Mouse (Mus musculus) embryonic facial prominence, embryonic 11.5 days (tissue): ENCODE measurements around the gene Pth2r. TPM values are rescaled to one million over a fixed set of nuclear protein-coding genes. Genes with fewer than 3 reads are reported as not detected.
A peak's percentile ranks its signal among the peaks of the same experiment; 100 is the strongest.

Experiments
- ATAC-seq: fragments of 200-750 bp; cut with Nextera tagmentation; replicated peaks from 2 replicates; pipeline ENCODE4 v1.8.0; 2017; ENCODE audit warnings: low read depth; ENCODE audit not compliant: insufficient number of reproducible peaks, low FRiP score, low TSS enrichment
- DNase-seq: peaks from one replicate; pipeline ENCODE4 v3.0.0-alpha.2; 2015; ENCODE audit warnings: low spot score
- H3K27ac ChIP-seq: fragments of 300-500 bp; sonication (generic); replicated peaks from 2 replicates; pipeline ENCODE4 v1.5.1; 2014; ENCODE audit warnings: mild to moderate bottlenecking, low read depth, low read length, control low read depth
- H3K27me3 ChIP-seq: fragments of 300-500 bp; sonication (generic); 2 replicates; pipeline ENCODE4 v1.6.1; 2014; ENCODE audit warnings: mild to moderate bottlenecking, low read length, moderate library complexity, mixed read lengths; ENCODE audit not compliant: control insufficient read depth, insufficient read depth
- H3K36me3 ChIP-seq: fragments of 300-500 bp; sonication (generic); replicated peaks from 2 replicates; pipeline ENCODE4 v1.6.1; 2014; ENCODE audit warnings: low read depth, mild to moderate bottlenecking, low read length, moderate library complexity, mixed read lengths; ENCODE audit not compliant: control insufficient read depth, insufficient read depth
- H3K4me1 ChIP-seq: fragments of 300-500 bp; sonication (generic); 2 replicates; pipeline ENCODE4 v1.6.1; 2014; ENCODE audit warnings: low read length, mixed read lengths; ENCODE audit not compliant: control insufficient read depth, insufficient read depth
- H3K4me2 ChIP-seq: fragments of 300-500 bp; sonication (generic); 2 replicates; pipeline ENCODE4 v1.6.1; 2014; ENCODE audit warnings: low read depth, mild to moderate bottlenecking, control low read depth, low read length, moderate library complexity
- H3K4me3 ChIP-seq: fragments of 300-500 bp; sonication (generic); 2 replicates; pipeline ENCODE4 v1.5.1; 2014; ENCODE audit warnings: low read depth, low read length, control low read depth
- H3K9ac ChIP-seq: fragments of 300-500 bp; sonication (generic); replicated peaks from 2 replicates; pipeline ENCODE4 v1.6.1; 2014; ENCODE audit warnings: mild to moderate bottlenecking, control low read depth, low read length
- H3K9me3 ChIP-seq: fragments of 300-500 bp; sonication (generic); replicated peaks from 2 replicates; pipeline ENCODE4 v1.6.1; 2016; ENCODE audit warnings: mild to moderate bottlenecking, low read length, inconsistent platforms, mixed read lengths; ENCODE audit not compliant: control insufficient read depth
- WGBS: fragments of 180-500 bp; shearing (Covaris S2); extraction: QIAGEN DNeasy Blood & Tissue Kit; methylation state at CpG from one replicate; pipeline ENCODE4 v1.1.7; 2014; 5-methylcytosine and 5-hydroxymethylcytosine counted together
- polyA plus RNA-seq: library from polyadenylated mRNA; unstranded; fragments of >200 nt; fragmentation: Nextera tagmentation; extraction: Ambion mirVana; gene quantifications from 2 replicates; pipeline ENCODE4 v1.2.1, GENCODE M21; 2014

The Pth2r gene
- polyA plus RNA-seq, 1 experiment from 2014 or later, result not detected

DNA sequence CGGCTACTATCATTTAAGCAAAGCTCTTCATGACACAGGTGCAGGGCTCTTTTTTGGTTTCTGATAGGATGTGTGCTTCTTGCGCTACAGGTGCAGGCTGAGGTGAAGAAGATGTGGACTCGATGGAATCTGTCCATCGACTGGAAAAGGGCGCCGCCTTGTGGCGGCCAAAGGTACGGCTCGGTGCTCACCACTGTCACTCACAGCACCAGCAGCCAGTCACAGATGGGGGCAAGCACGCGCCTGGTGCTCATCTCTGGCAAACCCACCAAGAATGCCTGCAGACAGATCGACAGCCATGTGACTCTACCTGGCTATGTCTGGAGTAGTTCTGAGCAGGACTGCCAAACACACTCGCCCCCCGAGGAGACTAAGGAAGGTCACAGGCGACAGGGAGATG lies 106.5 kb downstream of the Pth2r start:
- Histone ChIP-seq H3K4me3 (no peak overlapping the region), H3K9me3 (no peaks in the 10 kb centered on the region), H3K36me3 (no peaks in the 10 kb centered on the region), H3K4me2 (no peak overlapping the region), H3K27me3 (no peaks in the 10 kb centered on the region), H3K9ac (no peak overlapping the region), H3K4me1 (no peaks in the 10 kb centered on the region), H3K27ac (no peak overlapping the region)
- ATAC-seq (no peak; the same call in 1 of the 2 replicates), DNase-seq (peak; percentile 59)
- WGBS, result 34% methylated on average over 15 of the region's 15 CpGs

GRCm38 (mm10) chr1:65389621-65390020 lies 107.8 kb downstream of the Pth2r start:
- ATAC-seq, result no peak
- 96% methylated on average over 15 of the region's 15 CpGs for WGBS
- H3K36me3 ChIP-seq, result no peaks in the 10 kb centered on the region
- no peak overlapping the region for H3K9ac ChIP-seq
- no peaks in the 10 kb centered on the region for H3K9me3 ChIP-seq
- no peak overlapping the region for H3K4me2 ChIP-seq
- no peak for DNase-seq
- no peak overlapping the region for H3K4me3 ChIP-seq
- no peak overlapping the region for H3K27ac ChIP-seq
- H3K4me1 ChIP-seq, result no peaks in the 10 kb centered on the region
- H3K27me3 ChIP-seq, result no peaks in the 10 kb centered on the region

DNA sequence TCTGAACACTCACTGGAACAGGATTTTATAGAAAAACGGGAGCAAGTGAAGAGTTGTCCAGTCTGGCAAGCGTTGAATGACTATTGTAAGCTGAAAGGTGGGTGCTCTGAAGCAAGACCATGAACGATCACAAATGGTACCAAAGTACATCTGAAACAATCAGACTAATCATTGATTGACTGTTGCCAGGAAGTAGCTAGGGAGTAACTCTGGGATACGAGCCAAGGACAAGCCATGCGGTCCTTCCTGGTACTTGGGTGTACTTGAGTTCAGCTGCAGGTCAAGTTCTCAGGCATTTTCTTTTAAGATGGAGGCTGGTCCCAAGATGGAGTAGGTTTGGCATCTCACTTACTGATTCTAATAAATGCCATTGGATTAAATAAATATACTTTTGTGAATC lies 125.6 kb downstream of the Pth2r start:
- no peak overlapping the region for H3K9ac ChIP-seq
- no peaks in the 10 kb centered on the region for H3K27me3 ChIP-seq
- H3K4me1 ChIP-seq, result no peaks in the 10 kb centered on the region
- no peak overlapping the region for H3K27ac ChIP-seq
- no peak overlapping the region for H3K4me2 ChIP-seq
- H3K36me3 ChIP-seq, result no peaks in the 10 kb centered on the region
- DNase-seq (no peak), ATAC-seq (no peak)
- no peaks in the 10 kb centered on the region for H3K9me3 ChIP-seq
- no peak overlapping the region for H3K4me3 ChIP-seq
- WGBS, result 86% methylated on average over 5 of the region's 5 CpGs

DNA sequence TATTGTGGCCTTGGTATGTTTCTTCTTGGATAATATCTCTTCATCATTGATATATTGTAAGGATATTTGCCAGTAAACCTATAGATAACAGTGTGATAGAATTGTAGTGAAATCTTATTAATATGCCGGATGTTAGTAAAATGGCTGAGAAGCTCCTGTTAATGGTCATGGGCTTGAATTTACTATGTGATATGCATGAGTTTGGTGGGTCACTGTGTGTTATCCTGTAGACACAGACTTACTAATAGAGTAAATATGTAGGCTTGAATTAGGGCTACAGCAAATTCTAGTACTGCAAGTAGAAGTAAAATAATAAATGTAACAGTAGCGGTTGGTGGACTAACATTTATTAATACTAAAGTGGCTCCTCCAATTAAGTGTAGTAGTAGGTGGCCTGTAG lies 139.1 kb downstream of the Pth2r start:
- H3K4me1 ChIP-seq, result no peaks in the 10 kb centered on the region
- no peaks in the 10 kb centered on the region for H3K27me3 ChIP-seq
- H3K4me3 ChIP-seq, result no peak overlapping the region
- 91% methylated on average over 2 of the region's 2 CpGs for WGBS
- no peak overlapping the region for H3K9ac ChIP-seq
- H3K36me3 ChIP-seq, result no peaks in the 10 kb centered on the region
- H3K9me3 ChIP-seq, result no peaks in the 10 kb centered on the region
- ATAC-seq (no peak), DNase-seq (no peak)
- no peak overlapping the region for H3K4me2 ChIP-seq
- no peak overlapping the region for H3K27ac ChIP-seq

- ATAC-seq, result no peak
- DNase-seq, result no peak
- H3K27me3 ChIP-seq, result no peaks in the 10 kb centered on the region
- no peaks in the 10 kb centered on the region for H3K4me1 ChIP-seq
- no peak overlapping the region for H3K4me2 ChIP-seq
- no peak overlapping the region for H3K27ac ChIP-seq
- no peak overlapping the region for H3K4me3 ChIP-seq
- no peaks in the 10 kb centered on the region for H3K9me3 ChIP-seq
- H3K9ac ChIP-seq, result no peak overlapping the region
- no peaks in the 10 kb centered on the region for H3K36me3 ChIP-seq
These were observed 140.7 kb downstream of the Pth2r start for GRCm38 (mm10) chr1:65422501-65423010.

Other genes starting within 250 kb of the Pth2r start
- 0.18 and 1.0 TPM in 2 replicates for gene Akr1cl, start 249.3 kb upstream of the Pth2r start, polyA plus RNA-seq
- gene Cryge, start 230.9 kb upstream of the Pth2r start, polyA plus RNA-seq, result 0.72 and 6.9 TPM in 2 replicates
- not detected in 2 replicates for gene Crygd, start 218.6 kb upstream of the Pth2r start, polyA plus RNA-seq
- 1.00 and 9.9 TPM in 2 replicates for gene Crygc, start 208.4 kb upstream of the Pth2r start, polyA plus RNA-seq
- 0.68 TPM in 1 of 2 replicates, not detected in the other for gene Crygb, start 199.8 kb upstream of the Pth2r start, polyA plus RNA-seq
- gene Cryga, start 178.7 kb upstream of the Pth2r start, polyA plus RNA-seq, result not detected in 2 replicates
- not detected in 2 replicates for gene Gm28845, start 162.5 kb upstream of the Pth2r start, polyA plus RNA-seq
- 0.32 and 0.45 TPM in 2 replicates for gene D630023F18Rik, start 158.8 kb upstream of the Pth2r start, polyA plus RNA-seq
- 260 and 262 TPM in 2 replicates for gene Idh1, start 95.6 kb upstream of the Pth2r start, polyA plus RNA-seq
- 14.8 and 17.3 TPM in 2 replicates for gene Pikfyve, start 95.4 kb upstream of the Pth2r start, polyA plus RNA-seq